Mouse (Mus musculus) hindbrain, embryonic 11.5 days (tissue): ENCODE measurements around the gene St3gal4. TPM values are rescaled to one million over a fixed set of nuclear protein-coding genes. Genes with fewer than 3 reads are reported as not detected.
"Not testable (repeated sequence)": the region's sequence is repeated elsewhere in the genome, so short reads cannot be mapped to it uniquely, and the experiment has no call there.

Experiments
- ATAC-seq: fragments of 200-750 bp; cut with Nextera tagmentation; 2 replicates; pipeline ENCODE4 v1.8.0; 2017; ENCODE audit warnings: mild to moderate bottlenecking, moderate TSS enrichment, moderate library complexity; ENCODE audit not compliant: low FRiP score
- DNase-seq: peaks from one replicate; pipeline ENCODE4 v3.0.0-alpha.2; 2015; ENCODE audit warnings: low spot score
- H3K27ac ChIP-seq: fragments of 300-500 bp; sonication (generic); 2 replicates; pipeline ENCODE4 v1.5.1; 2014; ENCODE audit warnings: mild to moderate bottlenecking, low read depth, low read length
- H3K27me3 ChIP-seq: fragments of 300-500 bp; sonication (generic); 2 replicates; pipeline ENCODE4 v1.6.1; 2014; ENCODE audit warnings: mild to moderate bottlenecking, low read length, moderate library complexity, mixed read lengths; ENCODE audit not compliant: control insufficient read depth, insufficient read depth
- H3K36me3 ChIP-seq: fragments of 300-500 bp; sonication (generic); 2 replicates; pipeline ENCODE4 v1.6.1; 2014; ENCODE audit warnings: mild to moderate bottlenecking, low read length, moderate library complexity, mixed read lengths; ENCODE audit not compliant: control insufficient read depth, insufficient read depth
- H3K4me1 ChIP-seq: fragments of 300-500 bp; sonication (generic); replicated peaks from 2 replicates; pipeline ENCODE4 v1.6.1; 2014; ENCODE audit warnings: low read length, mixed read lengths; ENCODE audit not compliant: control insufficient read depth, insufficient read depth
- H3K4me2 ChIP-seq: fragments of 300-500 bp; sonication (generic); replicated peaks from 2 replicates; pipeline ENCODE4 v1.6.1; 2014; ENCODE audit warnings: mild to moderate bottlenecking, low read depth, low read length
- H3K4me3 ChIP-seq: fragments of 300-500 bp; sonication (generic); 2 replicates; pipeline ENCODE4 v1.5.1; 2014; ENCODE audit warnings: low read depth, low read length
- H3K9ac ChIP-seq: fragments of 300-500 bp; sonication (generic); 2 replicates; pipeline ENCODE4 v1.6.1; 2014; ENCODE audit warnings: low read depth, low read length
- H3K9me3 ChIP-seq: fragments of 300-500 bp; sonication (generic); 2 replicates; pipeline ENCODE4 v1.6.1; 2016; ENCODE audit warnings: low read length; ENCODE audit not compliant: control insufficient read depth
- WGBS: fragments of 180-500 bp; shearing (Covaris S2); extraction: QIAGEN DNeasy Blood & Tissue Kit; methylation state at CpG from one replicate; pipeline ENCODE4 v1.1.7; 2014; 5-methylcytosine and 5-hydroxymethylcytosine counted together
- polyA plus RNA-seq: library from polyadenylated mRNA; unstranded; fragments of >200 nt; fragmentation: Nextera tagmentation; extraction: Ambion mirVana; gene quantifications from 2 replicates; pipeline ENCODE4 v1.2.1, GENCODE M21; 2014

St3gal4 gene
- polyA plus RNA-seq, 1 experiment from 2014 or later, result 11.7 TPM

DNA sequence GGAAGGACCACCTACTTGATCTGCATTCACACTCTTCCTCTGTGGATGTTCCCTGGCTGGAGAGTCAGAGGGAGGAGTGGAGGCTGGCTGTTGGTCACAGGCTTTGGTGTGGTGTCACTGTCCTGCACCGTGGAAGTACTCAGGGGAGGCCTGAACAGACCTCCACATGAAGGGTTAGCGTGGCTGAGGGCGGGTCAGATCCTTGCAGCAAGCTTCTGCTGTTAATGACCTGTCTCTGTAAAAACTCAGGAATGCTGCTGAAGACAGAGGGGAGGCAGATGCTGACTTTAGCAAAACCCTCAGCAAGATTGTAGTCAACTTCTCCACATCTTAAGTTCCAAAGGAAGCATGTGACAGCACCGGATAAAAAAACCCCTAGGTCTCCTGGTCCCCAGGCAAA, 37.8 kb upstream of the St3gal4 start:
- Histone ChIP-seq H3K4me1 (no peaks in the 10 kb centered on the region), H3K27me3 (no peaks in the 10 kb centered on the region), H3K9ac (no peak overlapping the region), H3K4me2 (no peak overlapping the region), H3K36me3 (no peaks in the 10 kb centered on the region), H3K9me3 (no peaks in the 10 kb centered on the region), H3K27ac (no peak overlapping the region), H3K4me3 (no peak overlapping the region)
- WGBS, result 86% methylated on average over 4 of the region's 4 CpGs
- DNase-seq (no peak), ATAC-seq (no peak)

DNA sequence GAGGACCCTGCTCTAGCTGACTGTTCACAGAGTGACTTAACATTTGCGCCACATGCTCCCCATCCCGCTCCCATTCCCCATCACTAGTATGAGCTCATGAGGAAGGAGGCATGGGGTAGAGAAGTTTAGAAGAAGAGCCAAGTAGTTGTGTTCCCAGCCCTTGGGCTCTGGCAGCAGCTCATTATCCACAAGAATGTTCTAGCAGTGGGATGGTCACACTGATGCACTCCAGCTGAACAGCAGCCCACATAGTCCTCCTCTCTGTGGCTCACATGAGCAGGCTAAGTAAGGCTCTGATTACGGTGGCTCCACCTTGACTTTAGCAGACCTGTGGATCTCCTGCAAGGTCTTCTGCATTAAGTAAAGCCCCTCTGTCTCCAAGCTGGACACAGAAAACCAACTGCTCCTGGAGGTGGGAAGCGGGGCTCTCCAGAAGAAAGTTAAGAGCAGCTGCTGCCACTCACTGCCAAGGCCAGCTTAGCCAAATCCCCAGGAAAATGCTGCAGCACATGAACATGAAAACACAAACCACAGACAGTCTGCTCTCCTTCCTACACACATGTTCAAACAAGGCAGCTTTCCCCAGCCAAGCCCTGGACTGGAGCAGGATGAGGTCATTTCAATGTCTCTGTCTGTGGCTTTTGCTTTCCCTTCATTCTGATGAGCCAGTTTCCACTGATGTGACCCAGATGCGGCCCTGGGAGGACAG, 37.1 kb upstream of the St3gal4 start:
- Histone ChIP-seq H3K36me3 (no peaks in the 10 kb centered on the region), H3K4me1 (no peaks in the 10 kb centered on the region), H3K4me2 (no peak overlapping the region), H3K9ac (no peak overlapping the region), H3K27me3 (no peaks in the 10 kb centered on the region), H3K4me3 (no peak overlapping the region), H3K27ac (no peak overlapping the region), H3K9me3 (no peaks in the 10 kb centered on the region)
- WGBS, result 94% methylated on average over 5 of the region's 5 CpGs
- no peak for DNase-seq
- no peak for ATAC-seq

DNA sequence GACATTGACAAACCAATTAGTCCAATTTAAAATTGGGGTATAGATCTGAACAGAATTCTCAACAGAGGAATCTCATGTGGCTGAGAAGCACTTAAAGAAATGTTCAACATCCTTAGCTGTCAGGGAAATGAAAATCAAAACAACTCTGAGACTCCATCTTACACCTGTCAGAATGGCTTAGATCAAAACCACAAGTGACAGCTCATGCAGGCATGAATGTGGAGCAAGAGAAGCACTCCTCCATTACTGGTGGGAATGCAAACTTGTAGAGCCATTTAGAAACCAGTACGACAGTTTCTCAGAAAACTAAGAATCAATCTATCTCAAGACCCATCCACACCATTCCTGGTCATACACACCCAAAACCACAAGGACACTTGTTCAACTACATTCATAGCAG, 33.9 kb upstream of the St3gal4 start:
- DNase-seq (no peak), ATAC-seq (no peak)
- Histone ChIP-seq H3K27ac (no peak overlapping the region), H3K4me1 (no peaks in the 10 kb centered on the region), H3K4me3 (no peak overlapping the region), H3K9ac (no peak overlapping the region), H3K27me3 (no peaks in the 10 kb centered on the region), H3K9me3 (no peaks in the 10 kb centered on the region), H3K4me2 (no peak overlapping the region), H3K36me3 (no peaks in the 10 kb centered on the region)
- 87% methylated on average over 1 of the region's 1 CpGs for WGBS

DNA sequence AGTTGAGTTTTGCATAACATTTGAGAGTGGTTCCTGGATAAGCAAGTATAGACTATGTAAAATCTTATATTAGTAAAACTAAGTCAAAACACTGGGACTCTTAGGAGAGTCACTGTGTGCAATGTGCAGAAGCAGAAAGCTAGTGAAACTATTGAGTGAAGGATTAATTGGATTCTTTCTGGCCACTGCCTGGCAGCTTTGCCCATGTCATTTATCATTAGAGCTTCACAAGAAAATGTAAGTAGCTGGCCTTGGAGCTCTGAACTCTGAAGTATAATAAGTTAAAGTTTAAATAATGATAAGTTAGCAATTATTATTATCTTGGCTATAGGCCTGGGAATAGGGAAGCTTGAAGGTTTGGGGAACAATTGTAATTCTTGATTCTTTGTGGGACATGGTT, 29.8 kb upstream of the St3gal4 start:
- not testable (repeated sequence) for H3K27me3 ChIP-seq, H3K27ac ChIP-seq, H3K9me3 ChIP-seq, H3K36me3 ChIP-seq, H3K4me1 ChIP-seq, ATAC-seq, H3K4me3 ChIP-seq, DNase-seq, H3K4me2 ChIP-seq, H3K9ac ChIP-seq

GRCm38 (mm10) chr9:35147261-35147660, 28.2 kb upstream of the St3gal4 start:
- not testable (repeated sequence) for ATAC-seq, H3K36me3 ChIP-seq, H3K9ac ChIP-seq, H3K4me1 ChIP-seq, H3K27me3 ChIP-seq, H3K4me2 ChIP-seq, H3K4me3 ChIP-seq, H3K9me3 ChIP-seq, DNase-seq, H3K27ac ChIP-seq
- WGBS, result 98% methylated on average over 14 of the region's 14 CpGs

- Histone ChIP-seq H3K4me3 (no peak overlapping the region), H3K36me3 (no peaks in the 10 kb centered on the region), H3K27me3 (no peaks in the 10 kb centered on the region), H3K27ac (no peak overlapping the region), H3K4me2 (no peak overlapping the region), H3K9me3 (no peaks in the 10 kb centered on the region), H3K9ac (no peak overlapping the region), H3K4me1 (no peaks in the 10 kb centered on the region)
- no peak for DNase-seq
- no peak for ATAC-seq
- 93% methylated on average over 1 of the region's 1 CpGs for WGBS
Observed at GRCm38 (mm10) chr9:35145829-35146228, 26.8 kb upstream of the St3gal4 start.

- no peaks in the 10 kb centered on the region for H3K36me3 ChIP-seq
- ATAC-seq (no peak), DNase-seq (no peak)
- H3K4me1 ChIP-seq, result no peaks in the 10 kb centered on the region
- no peaks in the 10 kb centered on the region for H3K27me3 ChIP-seq
- H3K27ac ChIP-seq, result no peak overlapping the region
- 86% methylated on average over 9 of the region's 9 CpGs for WGBS
- no peaks in the 10 kb centered on the region for H3K9me3 ChIP-seq
- no peak overlapping the region for H3K4me3 ChIP-seq
- no peak overlapping the region for H3K4me2 ChIP-seq
- no peak overlapping the region for H3K9ac ChIP-seq
Observed at GRCm38 (mm10) chr9:35145118-35145517, 26.1 kb upstream of the St3gal4 start.

DNA sequence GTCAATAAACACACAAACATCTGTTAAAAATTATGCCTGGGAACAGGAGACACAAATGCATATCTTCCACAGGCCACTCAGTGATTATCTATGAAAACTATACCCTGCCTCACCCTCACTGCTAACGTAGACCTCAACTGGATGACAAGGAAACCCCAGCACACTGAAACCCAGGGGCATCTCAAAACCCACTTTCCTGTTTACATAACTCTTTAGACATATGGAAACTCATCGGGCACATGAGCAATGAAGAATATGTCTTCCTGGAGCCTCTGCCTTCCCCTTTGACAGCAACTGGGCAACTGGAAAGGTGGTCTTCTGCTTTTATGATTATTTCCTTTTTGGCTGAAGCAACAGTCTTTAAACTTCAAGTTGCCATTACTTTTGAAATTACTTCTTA, 23.2 kb upstream of the St3gal4 start:
- DNase-seq (no peak), ATAC-seq (no peak)
- no peaks in the 10 kb centered on the region for H3K9me3 ChIP-seq
- H3K4me1 ChIP-seq, result no peaks in the 10 kb centered on the region
- H3K27me3 ChIP-seq, result no peaks in the 10 kb centered on the region
- H3K4me3 ChIP-seq, result no peak overlapping the region
- no peaks in the 10 kb centered on the region for H3K36me3 ChIP-seq
- H3K9ac ChIP-seq, result no peak overlapping the region
- no peak overlapping the region for H3K27ac ChIP-seq
- 86% methylated on average over 2 of the region's 2 CpGs for WGBS
- H3K4me2 ChIP-seq, result no peak overlapping the region

DNA sequence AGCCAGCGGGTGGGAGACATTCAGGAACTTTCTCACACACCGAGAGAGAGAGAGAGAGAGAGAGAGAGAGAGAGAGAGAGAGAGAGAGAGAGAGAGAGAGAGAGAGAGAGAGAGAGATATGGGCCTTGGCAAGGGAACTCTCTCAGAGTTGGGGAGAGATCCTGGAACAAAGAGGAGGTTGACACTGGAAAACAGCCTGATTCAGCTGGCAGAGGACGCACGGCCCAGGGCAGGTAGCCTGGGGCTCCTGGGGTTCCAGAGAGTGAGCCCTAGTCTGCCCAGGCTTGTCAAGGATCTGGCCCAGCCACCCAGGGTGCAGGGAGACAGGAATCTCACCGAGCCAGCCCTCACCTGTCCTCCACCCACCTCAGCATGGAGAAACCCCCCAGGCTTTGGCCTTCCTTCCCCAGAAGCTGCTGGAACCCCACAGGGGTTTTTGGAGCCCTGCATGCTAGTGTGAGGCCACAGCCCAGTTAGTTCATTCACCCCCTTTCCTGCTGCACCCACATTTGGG, 20.2 kb upstream of the St3gal4 start:
- H3K4me1 ChIP-seq, result no peaks in the 10 kb centered on the region
- H3K4me2 ChIP-seq, result no peak overlapping the region
- no peak for DNase-seq
- no peaks in the 10 kb centered on the region for H3K9me3 ChIP-seq
- H3K9ac ChIP-seq, result no peak overlapping the region
- WGBS, result 82% methylated on average over 5 of the region's 5 CpGs
- H3K27ac ChIP-seq, result no peak overlapping the region
- no peak for ATAC-seq
- no peak overlapping the region for H3K4me3 ChIP-seq
- no peaks in the 10 kb centered on the region for H3K27me3 ChIP-seq
- no peaks in the 10 kb centered on the region for H3K36me3 ChIP-seq
